Mouse (Mus musculus) spleen, adult 2 months (tissue): ENCODE measurements around the gene Cdc42.

Experiments
- CTCF ChIP-seq: fragments of 200-500 bp; IDR thresholded peaks from 2 replicates; pipeline ENCODE4 v1.5.1; 2011; ENCODE audit warnings: mild to moderate bottlenecking, inconsistent platforms; ENCODE audit not compliant: insufficient read depth, insufficient read length, insufficient replicate concordance; ENCODE audit errors: extremely low read depth
- POLR2A ChIP-seq: fragments of 200-500 bp; IDR thresholded peaks from 2 replicates; pipeline ENCODE4 v1.6.1; 2011; ENCODE audit warnings: low read depth, low read length, inconsistent platforms

DNA sequence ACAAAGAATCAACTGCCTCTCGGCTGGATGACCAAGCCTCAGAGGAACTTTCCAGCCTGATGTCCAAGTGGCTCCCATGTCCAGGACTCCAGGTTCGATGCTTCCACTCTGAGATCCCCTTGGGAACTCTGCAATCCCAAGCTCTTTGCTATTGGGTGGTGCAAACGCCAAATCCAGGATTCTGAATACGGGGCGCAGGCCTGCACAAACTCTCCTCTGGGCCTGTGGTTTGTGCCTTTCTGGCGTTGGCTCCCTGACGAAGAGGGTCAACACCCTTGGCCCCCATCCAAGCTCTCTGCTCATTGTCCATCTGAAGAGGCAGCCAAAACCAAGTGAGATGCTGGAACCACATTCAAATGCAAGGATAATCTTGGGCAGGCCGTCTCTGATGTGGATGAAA, 59.1 kb downstream of the Cdc42 start:
- TF ChIP-seq CTCF (no peak), POLR2A (no peak)
